Mouse (Mus musculus) thymus, adult 2 months (tissue): Measurements from ENCODE around the gene Vmn2r7. TPM values are rescaled to one million over a fixed set of nuclear protein-coding genes. Genes with fewer than 3 reads are reported as not detected.
A peak's percentile ranks its signal among the peaks of the same experiment; 100 is the strongest.
"Not testable (repeated sequence)": the region's sequence is repeated elsewhere in the genome, so short reads cannot be mapped to it uniquely, and the experiment has no call there.

Source experiments
- DNase-seq: peaks from one replicate; pipeline ENCODE4 v3.0.0; 2021
- H3K27ac ChIP-seq: fragments of 200-500 bp; 2 replicates; pipeline ENCODE4 v1.5.1; 2012; ENCODE audit warnings: low read length, control low read depth; ENCODE audit not compliant: control insufficient read depth, insufficient read depth
- H3K27me3 ChIP-seq: fragments of 200-500 bp; 2 replicates; pipeline ENCODE4 v1.6.1; 2012; ENCODE audit warnings: mild to moderate bottlenecking, low read length, moderate library complexity, mixed read lengths; ENCODE audit not compliant: control insufficient read depth, insufficient read depth
- H3K36me3 ChIP-seq: fragments of 200-500 bp; 2 replicates; pipeline ENCODE4 v1.6.1; 2012; ENCODE audit warnings: mild to moderate bottlenecking, low read length, moderate library complexity; ENCODE audit not compliant: control insufficient read depth, insufficient read depth
- H3K4me1 ChIP-seq: fragments of 200-500 bp; replicated peaks from 2 replicates; pipeline ENCODE4 v1.6.1; 2012; ENCODE audit warnings: low read length; ENCODE audit not compliant: control insufficient read depth, insufficient read depth
- H3K4me3 ChIP-seq: fragments of 200-500 bp; 2 replicates; pipeline ENCODE4 v1.5.1; 2012; ENCODE audit warnings: mild to moderate bottlenecking, low read length, control low read depth, moderate library complexity; ENCODE audit not compliant: control insufficient read depth, insufficient read depth
- CTCF ChIP-seq: fragments of 200-500 bp; IDR thresholded peaks from 2 replicates; pipeline ENCODE4 v1.5.1; 2012; ENCODE audit warnings: mild to moderate bottlenecking, control low read depth, low read length, moderate library complexity, borderline replicate concordance; ENCODE audit not compliant: control insufficient read depth, poor library complexity, insufficient read depth; ENCODE audit errors: extremely low read depth
- POLR2A ChIP-seq: fragments of 200-500 bp; IDR thresholded peaks from 2 replicates; pipeline ENCODE4 v1.6.1; 2012; ENCODE audit warnings: mild to moderate bottlenecking, low read length, control low read depth, moderate library complexity; ENCODE audit not compliant: control insufficient read depth, poor library complexity, insufficient read depth; ENCODE audit errors: extremely low read depth
- WGBS: fragments of 180-500 bp; shearing (Covaris S2); methylation state at CpG from one replicate; pipeline ENCODE4 v1.1.7; 2018; 5-methylcytosine and 5-hydroxymethylcytosine counted together
- polyA plus RNA-seq: library from polyadenylated mRNA; depleted of rRNA; stranded (reverse); fragments of >200 nt; gene quantifications from 2 replicates; pipeline ENCODE4 v1.2.3, GENCODE M21; 2012; rRNA removed

Gene Vmn2r7
- polyA plus RNA-seq, result not detected in 2 replicates

DNA sequence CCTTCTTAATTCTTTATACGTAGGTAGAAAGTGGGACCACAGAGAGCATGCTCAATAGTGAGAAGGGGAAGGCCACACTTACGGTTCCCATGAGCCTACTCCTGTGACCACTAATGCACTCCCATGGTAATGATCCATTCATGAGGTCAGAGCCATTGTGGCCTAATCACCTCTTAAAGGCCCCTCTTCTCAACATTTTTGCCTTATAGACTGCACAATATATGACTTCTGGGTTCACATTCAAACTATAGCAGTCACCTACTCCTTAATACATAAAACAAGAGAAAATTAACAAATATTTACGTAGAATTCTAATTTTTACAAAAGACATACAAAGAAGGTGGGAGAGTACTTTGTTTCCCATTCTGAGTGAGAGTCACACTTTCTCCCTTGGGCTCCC, at the start of gene Vmn2r7:
Gene Vmn2r7, minus strand, starts transcription at position 101 of the 400 bp plus-strand sequence.
- not testable (repeated sequence) for H3K4me1 ChIP-seq, H3K4me3 ChIP-seq, DNase-seq, H3K36me3 ChIP-seq, H3K27me3 ChIP-seq, H3K27ac ChIP-seq
- 91% methylated on average over 3 of the region's 3 CpGs for WGBS

DNA sequence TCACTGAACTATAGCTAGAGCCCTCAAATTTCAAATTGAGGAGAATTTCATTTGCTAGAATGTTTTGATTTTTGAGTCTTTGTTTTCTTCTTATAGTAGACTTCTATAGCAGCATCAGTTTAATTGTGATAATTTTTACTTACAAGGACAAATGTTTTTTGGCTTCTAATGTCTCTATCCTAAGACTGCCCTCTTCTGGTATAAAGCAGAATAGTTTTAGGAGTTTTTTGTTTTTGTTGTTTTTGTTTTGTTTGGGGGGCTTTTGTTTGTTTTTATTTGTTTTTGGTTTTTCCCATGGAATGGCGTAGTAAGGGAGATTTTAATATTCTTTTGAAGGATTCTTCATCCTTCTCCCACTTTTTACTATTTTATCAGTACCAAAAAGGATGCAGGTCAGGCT, 45.2 kb upstream of the Vmn2r7 start:
- Histone ChIP-seq H3K4me1 (no peaks in the 10 kb centered on the region), H3K36me3 (no peaks in the 10 kb centered on the region), H3K27ac (no peak overlapping the region), H3K27me3 (no peaks in the 10 kb centered on the region), H3K4me3 (no peak overlapping the region)
- TF ChIP-seq POLR2A (no peak), CTCF (no peak)
- no peak for DNase-seq
- 52% methylated on average over 1 of the region's 1 CpGs for WGBS

- WGBS, result 74% methylated on average over 3 of the region's 3 CpGs
- Histone ChIP-seq H3K4me1 (no peaks in the 10 kb centered on the region), H3K27me3 (no peaks in the 10 kb centered on the region), H3K4me3 (no peak overlapping the region), H3K27ac (no peak overlapping the region), H3K36me3 (no peaks in the 10 kb centered on the region)
- no peak for DNase-seq
- TF ChIP-seq CTCF (no peak), POLR2A (no peak)
Measured at GRCm38 (mm10) chr3:64878199-64878977, 33.8 kb upstream of the Vmn2r7 start.

DNA sequence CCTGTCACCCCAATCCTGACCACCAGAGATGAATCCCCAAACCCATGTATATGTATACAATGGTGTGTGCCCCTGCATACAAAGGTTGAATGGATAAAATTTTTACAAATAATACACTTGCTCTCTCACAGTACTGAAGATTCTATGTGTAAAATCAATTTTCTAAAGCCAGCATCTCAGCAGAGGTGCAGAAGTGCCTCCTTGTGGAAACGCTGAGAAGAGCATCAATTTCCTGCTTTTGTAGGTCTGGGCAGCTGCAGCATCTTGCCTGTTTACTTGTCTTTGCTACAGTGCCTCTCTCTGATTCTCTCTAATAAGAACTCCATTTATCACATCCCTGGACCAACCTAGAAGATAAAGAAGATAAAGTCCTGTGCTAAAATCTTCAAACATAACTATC, 32.1 kb upstream of the Vmn2r7 start:
- H3K36me3 ChIP-seq, result no peaks in the 10 kb centered on the region
- TF ChIP-seq POLR2A, result no peak
- no peaks in the 10 kb centered on the region for H3K27me3 ChIP-seq
- no peaks in the 10 kb centered on the region for H3K4me1 ChIP-seq
- no peak overlapping the region for H3K4me3 ChIP-seq
- no peak overlapping the region for H3K27ac ChIP-seq
- WGBS, result 54% methylated on average over 1 of the region's 1 CpGs
- no peak for DNase-seq

DNA sequence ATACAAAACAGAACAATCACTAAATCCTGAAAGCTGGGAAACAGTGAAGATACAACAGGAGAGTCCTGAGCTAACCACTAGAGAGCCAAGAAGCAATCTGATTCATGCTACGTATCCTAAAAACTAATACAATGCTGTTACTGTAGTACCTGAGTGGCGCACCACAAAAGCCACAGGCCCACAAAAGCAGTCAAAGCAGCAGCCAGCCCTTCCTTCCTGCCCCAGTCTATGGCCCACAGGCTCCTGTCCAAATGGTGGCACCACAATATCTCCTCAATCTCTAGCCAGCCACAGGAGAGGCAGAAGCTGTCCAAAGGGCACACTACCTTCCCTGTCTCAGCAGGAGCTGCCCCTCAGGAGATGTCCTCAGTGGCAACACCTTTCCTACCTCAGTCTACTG, 1.7 kb downstream of the Vmn2r7 start:
- no peaks in the 10 kb centered on the region for H3K4me1 ChIP-seq
- no peaks in the 10 kb centered on the region for H3K27me3 ChIP-seq
- H3K36me3 ChIP-seq, result no peaks in the 10 kb centered on the region
- no peak overlapping the region for H3K27ac ChIP-seq
- WGBS, result 21% methylated on average over 2 of the region's 2 CpGs
- DNase-seq, result no peak
- no peak for TF ChIP-seq CTCF
- TF ChIP-seq POLR2A, result no peak
- H3K4me3 ChIP-seq, result no peak overlapping the region

- WGBS, result 14% methylated on average over 4 of the region's 4 CpGs
- TF ChIP-seq CTCF (no peak), POLR2A (no peak)
- Histone ChIP-seq H3K4me3 (no peak overlapping the region), H3K27ac (no peak overlapping the region), H3K36me3 (no peaks in the 10 kb centered on the region), H3K4me1 (no peaks in the 10 kb centered on the region), H3K27me3 (no peaks in the 10 kb centered on the region)
- DNase-seq, result peak; percentile 2
Measured at GRCm38 (mm10) chr3:64842299-64842698, 2.3 kb downstream of the Vmn2r7 start.

DNA sequence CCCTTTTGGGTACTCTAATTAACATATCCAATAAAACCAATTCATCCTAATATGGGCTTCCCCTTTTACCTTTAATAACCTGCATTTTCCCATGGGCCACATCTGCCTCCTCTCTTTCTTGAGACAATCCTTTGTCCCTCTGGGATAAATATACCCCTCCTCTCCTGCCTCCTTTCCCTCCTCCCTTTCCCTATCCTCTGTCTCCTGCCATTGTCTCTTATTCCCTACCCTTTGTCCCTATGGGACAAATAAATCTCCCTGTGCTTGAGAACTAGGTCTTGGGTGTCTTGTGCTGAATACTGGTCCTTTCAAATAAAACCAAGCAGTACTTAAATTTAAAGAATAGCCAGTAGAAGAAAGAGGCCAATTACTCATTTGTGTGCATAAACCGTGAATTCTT, 13.4 kb downstream of the Vmn2r7 start:
- Histone ChIP-seq H3K36me3 (no peaks in the 10 kb centered on the region), H3K4me1 (no peaks in the 10 kb centered on the region), H3K4me3 (no peak overlapping the region), H3K27me3 (no peaks in the 10 kb centered on the region), H3K27ac (no peak overlapping the region)
- no peak for DNase-seq
- TF ChIP-seq POLR2A (no peak), CTCF (no peak)
- 92% methylated on average over 1 of the region's 1 CpGs for WGBS
